Mouse (Mus musculus) heart, embryonic 14.5 days (tissue): Measurements from ENCODE around the gene Abcb4. TPM values are rescaled to one million over a fixed set of nuclear protein-coding genes. Genes with fewer than 3 reads are reported as not detected.

Source experiments
- ATAC-seq: fragments of 200-750 bp; cut with Nextera tagmentation; 2 replicates; pipeline ENCODE4 v1.8.0; 2017; ENCODE audit warnings: low read depth, moderate TSS enrichment; ENCODE audit not compliant: insufficient number of reproducible peaks, insufficient read depth, low FRiP score
- H3K27ac ChIP-seq, 2 experiments: fragments of 200-500 bp in 1 of 2; fragments of 300-500 bp in 1 of 2; sonication (generic) in 1 of 2; replicated peaks in 1 of 2; 2 replicates each; pipeline ENCODE4 v1.5.1; 2012 to 2014; ENCODE audit warnings: low read depth in 2 of 2, low read length in 2 of 2, control low read depth in 1 of 2, mild to moderate bottlenecking in 1 of 2, mixed read lengths in 1 of 2; ENCODE audit not compliant: control insufficient read depth in 1 of 2, insufficient read depth in 1 of 2
- H3K27me3 ChIP-seq: fragments of 300-500 bp; sonication (generic); 2 replicates; pipeline ENCODE4 v1.6.1; 2014; ENCODE audit warnings: mild to moderate bottlenecking, low read length, control low read depth; ENCODE audit not compliant: control insufficient read depth, insufficient read depth
- H3K36me3 ChIP-seq: fragments of 300-500 bp; sonication (generic); 2 replicates; pipeline ENCODE4 v1.6.1; 2014; ENCODE audit warnings: mild to moderate bottlenecking, control low read depth, low read length, mixed read lengths; ENCODE audit not compliant: control insufficient read depth, insufficient read depth
- H3K4me1 ChIP-seq, 2 experiments: fragments of 200-500 bp in 1 of 2; fragments of 300-500 bp in 1 of 2; sonication (generic) in 1 of 2; 2 replicates each; pipeline ENCODE4 v1.6.1; 2012 to 2014; ENCODE audit warnings: low read length in 2 of 2, control low read depth in 1 of 2, mixed read lengths in 1 of 2; ENCODE audit not compliant: control insufficient read depth in 2 of 2, insufficient read depth in 2 of 2
- H3K4me2 ChIP-seq: fragments of 300-500 bp; sonication (generic); 2 replicates; pipeline ENCODE4 v1.6.1; 2014; ENCODE audit warnings: mild to moderate bottlenecking, low read length
- H3K4me3 ChIP-seq, 2 experiments: fragments of 200-500 bp in 1 of 2; fragments of 300-500 bp in 1 of 2; sonication (generic) in 1 of 2; 2 replicates each; pipeline ENCODE4 v1.5.1; 2012 to 2014; ENCODE audit warnings: low read length in 2 of 2, mild to moderate bottlenecking in 2 of 2, control low read depth in 1 of 2, low read depth in 1 of 2, moderate library complexity in 1 of 2; ENCODE audit not compliant: control insufficient read depth in 1 of 2, insufficient read depth in 1 of 2
- H3K9ac ChIP-seq: fragments of 300-500 bp; sonication (generic); 2 replicates; pipeline ENCODE4 v1.6.1; 2014; ENCODE audit warnings: mild to moderate bottlenecking, low read length
- H3K9me3 ChIP-seq: fragments of 300-500 bp; sonication (generic); 2 replicates; pipeline ENCODE4 v1.6.1; 2016; ENCODE audit warnings: low read length, control low read depth; ENCODE audit not compliant: control insufficient read depth
- WGBS: fragments of 180-500 bp; shearing (Covaris S2); extraction: QIAGEN DNeasy Blood & Tissue Kit; methylation state at CpG from one replicate; pipeline ENCODE4 v1.1.7; 2014; 5-methylcytosine and 5-hydroxymethylcytosine counted together
- polyA plus RNA-seq: library from polyadenylated mRNA; unstranded; fragments of >200 nt; fragmentation: Nextera tagmentation; extraction: Ambion mirVana; gene quantifications from 2 replicates; pipeline ENCODE4 v1.2.1, GENCODE M21; 2014

The Abcb4 gene
- polyA plus RNA-seq, 1 experiment from 2014 or later = 0.42 TPM

GRCm38 (mm10) chr5:8894641-8895490 is 1.3 kb downstream of the Abcb4 start:
- H3K4me2 ChIP-seq = no peak overlapping the region
- 0 out of 2 replicates have a peak, but pooled peaks cover 7% of the 10 kb centered on the region for H3K9me3 ChIP-seq
- H3K4me3 ChIP-seq = no peak overlapping the region
- no peak for ATAC-seq
- H3K9ac ChIP-seq = no peak overlapping the region
- no peak overlapping the region for H3K27ac ChIP-seq
- peaks cover 2 to 7% of the 10 kb centered on the region in 2 experiments; a peak in 3 of 4 replicates for H3K4me1 ChIP-seq
- peaks cover 17% of the 10 kb centered on the region for H3K27me3 ChIP-seq
- no peaks in the 10 kb centered on the region for H3K36me3 ChIP-seq
- WGBS = 65% methylated on average over 15 of the region's 15 CpGs

GRCm38 (mm10) chr5:8896198-8896597 is 2.7 kb downstream of the Abcb4 start:
- Histone ChIP-seq H3K9me3 (0 out of 2 replicates have a peak, but pooled peaks cover 1% of the 10 kb centered on the region), H3K4me2 (no peak overlapping the region), H3K9ac (no peak overlapping the region), H3K4me3 (no peak overlapping the region), H3K27me3 (peaks cover 17% of the 10 kb centered on the region), H3K4me1 (peaks cover 2 to 7% of the 10 kb centered on the region in 2 experiments; a peak in 3 of 4 replicates), H3K27ac (no peak overlapping the region), H3K36me3 (no peaks in the 10 kb centered on the region)
- no peak for ATAC-seq
- WGBS = 36% methylated on average over 1 of the region's 1 CpGs

- H3K4me2 ChIP-seq = no peak overlapping the region
- no peak overlapping the region for H3K4me3 ChIP-seq
- peaks cover 0 to 1% of the 10 kb centered on the region in 2 experiments; a peak in 1 of 4 replicates for H3K4me1 ChIP-seq
- no peaks in the 10 kb centered on the region for H3K9me3 ChIP-seq
- H3K27ac ChIP-seq = no peak overlapping the region
- no peak for ATAC-seq
- peaks cover 9% of the 10 kb centered on the region; the same call in 1 of the 2 replicates for H3K27me3 ChIP-seq
- H3K9ac ChIP-seq = no peak overlapping the region
- no peaks in the 10 kb centered on the region for H3K36me3 ChIP-seq
- 74% methylated on average over 3 of the region's 3 CpGs for WGBS
Observed at GRCm38 (mm10) chr5:8898246-8898645, 4.7 kb downstream of the Abcb4 start.

- 58% methylated on average over 1 of the region's 1 CpGs for WGBS
- no peaks in the 10 kb centered on the region for H3K9me3 ChIP-seq
- no peak overlapping the region for H3K4me2 ChIP-seq
- ATAC-seq = no peak
- no peaks in the 10 kb centered on the region for H3K36me3 ChIP-seq
- no peaks in the 10 kb centered on the region for H3K4me1 ChIP-seq
- no peaks in the 10 kb centered on the region for H3K27me3 ChIP-seq
- H3K27ac ChIP-seq = no peak overlapping the region
- H3K9ac ChIP-seq = no peak overlapping the region
- no peak overlapping the region for H3K4me3 ChIP-seq
Observed at GRCm38 (mm10) chr5:8901001-8901400, 7.5 kb downstream of the Abcb4 start.

- Histone ChIP-seq H3K4me3 (no peak overlapping the region), H3K27me3 (no peaks in the 10 kb centered on the region), H3K9ac (no peak overlapping the region), H3K9me3 (no peaks in the 10 kb centered on the region), H3K4me1 (no peaks in the 10 kb centered on the region), H3K4me2 (no peak overlapping the region), H3K27ac (no peak overlapping the region), H3K36me3 (no peaks in the 10 kb centered on the region)
- 70% methylated on average over 6 of the region's 6 CpGs for WGBS
- ATAC-seq = no peak
Observed at GRCm38 (mm10) chr5:8902141-8902817, 8.8 kb downstream of the Abcb4 start.

GRCm38 (mm10) chr5:8904539-8904938 is 11.0 kb downstream of the Abcb4 start:
- no peak for ATAC-seq
- H3K9ac ChIP-seq = no peak overlapping the region
- no peaks in the 10 kb centered on the region for H3K4me1 ChIP-seq
- H3K4me3 ChIP-seq = no peak overlapping the region
- WGBS = 92% methylated on average over 6 of the region's 6 CpGs
- H3K4me2 ChIP-seq = no peak overlapping the region
- H3K36me3 ChIP-seq = no peaks in the 10 kb centered on the region
- H3K9me3 ChIP-seq = no peaks in the 10 kb centered on the region
- no peaks in the 10 kb centered on the region for H3K27me3 ChIP-seq
- no peak overlapping the region for H3K27ac ChIP-seq

- Histone ChIP-seq H3K9ac (no peak overlapping the region), H3K9me3 (no peaks in the 10 kb centered on the region), H3K4me1 (no peaks in the 10 kb centered on the region), H3K4me3 (no peak overlapping the region), H3K4me2 (no peak overlapping the region), H3K27me3 (no peaks in the 10 kb centered on the region), H3K27ac (no peak overlapping the region), H3K36me3 (no peaks in the 10 kb centered on the region)
- WGBS = 71% methylated on average over 8 of the region's 8 CpGs
- ATAC-seq = no peak
Observed at GRCm38 (mm10) chr5:8911567-8912198, 18.2 kb downstream of the Abcb4 start.
